Mouse (Mus musculus): ENCODE data around the gene Frmpd2.

The Frmpd2 gene

DNA sequence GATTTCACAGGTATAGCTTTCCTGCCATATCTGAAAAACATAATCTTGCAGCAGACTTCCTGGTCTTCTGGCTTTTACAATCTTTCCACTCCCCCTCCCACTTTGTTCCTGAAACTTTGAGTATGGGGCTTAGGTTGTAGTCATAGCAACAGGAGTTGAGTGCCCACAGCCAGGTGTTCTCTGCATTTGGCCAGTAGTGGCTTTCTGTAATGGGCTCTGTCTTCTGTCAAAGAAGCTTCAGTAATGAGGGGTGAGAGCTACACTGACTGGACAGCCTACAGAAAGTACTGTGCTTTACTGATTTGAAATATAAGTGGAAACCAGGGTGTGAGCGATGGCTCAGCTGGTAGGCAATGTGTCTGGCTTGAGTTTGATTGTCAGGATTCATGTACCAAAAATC lies 37.2 kb downstream of the Frmpd2 start:
- DNase-seq: no peak

- no peak for DNase-seq
Observed at GRCm38 (mm10) chr14:33513877-33514276, 42.4 kb downstream of the Frmpd2 start.

- DNase-seq: peak; percentile 61 to 73
Observed at GRCm38 (mm10) chr14:33514756-33515285, 43.3 kb downstream of the Frmpd2 start.

- peak; percentile 82 to 84 for DNase-seq
Observed at GRCm38 (mm10) chr14:33521538-33521937, 50.0 kb downstream of the Frmpd2 start.

- peak in 1 of 2 experiments; percentile 58 for DNase-seq
Observed at GRCm38 (mm10) chr14:33525272-33525983, 53.9 kb downstream of the Frmpd2 start.

DNA sequence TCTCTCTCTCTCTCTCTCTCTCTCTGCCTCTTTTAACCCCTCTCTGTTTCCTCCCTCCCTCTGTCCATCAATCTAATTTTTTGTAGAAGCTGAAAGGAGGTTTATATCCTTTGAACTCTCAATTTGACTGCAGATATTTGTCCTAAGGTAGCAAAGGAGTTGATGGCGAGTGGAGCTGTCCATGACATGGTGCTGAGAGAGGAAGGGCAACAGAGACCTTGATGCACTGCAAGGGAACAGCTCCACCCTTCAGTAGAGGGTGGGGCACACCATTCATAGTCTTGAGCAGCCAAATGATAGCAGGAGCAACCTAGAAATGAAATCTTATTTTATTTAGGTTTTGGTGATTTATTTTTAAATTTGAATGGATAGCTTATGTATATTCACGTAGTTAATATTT lies 55.1 kb downstream of the Frmpd2 start:
- no peak for DNase-seq

- no peak for DNase-seq
Observed at GRCm38 (mm10) chr14:33527938-33528337, 56.4 kb downstream of the Frmpd2 start.

GRCm38 (mm10) chr14:33531331-33531912 lies 59.9 kb downstream of the Frmpd2 start:
- no peak for DNase-seq

DNA sequence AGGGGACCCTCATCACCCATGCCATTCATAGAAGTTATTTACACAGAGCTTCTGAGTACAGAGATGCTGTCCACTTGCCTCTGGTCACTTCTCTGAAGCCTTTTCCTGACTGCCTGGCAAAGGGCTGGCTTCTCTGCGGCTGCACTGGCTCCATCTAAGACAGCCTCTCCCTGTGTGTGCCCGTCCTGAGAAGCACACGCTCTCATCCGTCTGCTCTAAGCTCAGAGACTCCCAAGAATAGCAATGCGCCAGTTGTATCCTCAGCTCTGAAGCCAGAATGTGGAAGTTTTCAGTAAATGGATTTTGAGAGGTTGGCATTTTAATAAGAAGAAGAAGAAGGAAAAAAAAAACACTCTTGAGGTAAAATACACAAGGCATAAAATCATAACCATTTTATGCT lies 61.3 kb downstream of the Frmpd2 start:
- DNase-seq: no peak

DNA sequence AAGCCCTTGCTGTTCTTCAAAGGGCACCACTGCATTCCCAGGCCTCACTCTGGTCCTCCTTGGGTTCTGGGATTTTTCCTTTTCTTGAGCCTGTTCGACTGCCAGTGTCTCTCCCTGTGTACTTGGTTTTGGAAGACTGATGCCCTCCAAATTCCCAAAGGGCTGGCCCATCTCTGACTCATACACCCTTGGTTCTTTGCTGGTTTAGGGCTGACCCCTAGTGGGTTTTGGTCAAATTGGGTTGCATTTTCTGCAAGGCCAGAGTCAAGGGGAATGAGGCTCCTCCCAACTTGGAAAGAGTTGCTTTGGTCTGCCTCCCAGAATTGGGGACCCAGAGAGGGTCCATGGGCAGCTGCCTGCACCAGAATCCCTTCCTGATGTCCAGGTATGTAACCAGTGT lies 62.0 kb downstream of the Frmpd2 start:
- peak; percentile 59 for DNase-seq

DNA sequence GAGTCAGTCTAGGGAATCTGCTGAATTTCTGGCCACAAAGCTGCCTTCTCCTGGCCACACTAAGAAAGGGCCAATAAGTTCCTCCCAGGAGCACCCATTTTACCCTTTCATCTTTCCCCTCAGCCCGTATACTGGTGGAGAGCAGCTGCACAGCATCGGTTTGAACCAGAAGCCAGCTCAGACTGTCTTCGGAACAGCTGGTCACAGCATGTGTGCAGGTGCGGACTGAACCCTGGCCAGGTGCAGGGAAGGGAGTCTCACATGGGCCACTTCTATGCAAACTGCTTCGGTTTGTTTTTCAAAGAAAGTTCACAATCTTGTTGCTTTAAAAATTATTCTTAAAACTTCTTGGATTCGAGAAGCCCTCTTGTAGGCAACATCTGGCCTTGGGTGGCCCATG lies 63.8 kb downstream of the Frmpd2 start:
- no peak for DNase-seq

DNA sequence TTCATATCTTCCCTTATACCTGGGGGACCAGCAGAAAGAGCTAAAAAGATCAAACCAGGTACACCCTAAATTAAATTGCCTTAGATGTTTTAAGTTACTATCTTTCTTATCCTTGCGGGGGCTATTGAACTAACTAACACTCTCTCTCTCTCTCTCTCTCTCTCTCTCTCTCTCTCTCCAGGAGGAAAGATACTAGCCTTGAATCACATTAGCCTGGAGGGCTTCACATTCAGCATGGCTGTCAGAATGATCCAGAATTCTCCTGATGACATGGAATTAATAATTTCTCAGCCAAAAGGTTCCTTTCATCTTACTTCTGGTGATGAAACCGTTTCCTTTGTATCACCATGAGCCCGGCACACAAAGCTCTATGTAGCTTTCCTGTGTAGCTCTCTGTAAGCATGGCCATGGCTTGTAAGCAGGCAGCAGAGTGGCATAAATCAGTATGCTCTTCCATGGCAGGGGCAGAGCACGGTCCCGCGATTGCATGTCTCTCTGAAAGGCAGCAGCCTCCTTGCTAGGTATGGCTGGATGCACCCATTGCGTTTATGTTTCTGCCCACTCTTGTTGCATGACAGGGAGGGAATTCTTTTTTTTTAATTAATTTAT lies 68.2 kb downstream of the Frmpd2 start:
- no peak for DNase-seq

GRCm38 (mm10) chr14:33545565-33546143 lies 74.2 kb downstream of the Frmpd2 start:
- peak in 1 of 2 experiments; percentile 25 for DNase-seq

DNA sequence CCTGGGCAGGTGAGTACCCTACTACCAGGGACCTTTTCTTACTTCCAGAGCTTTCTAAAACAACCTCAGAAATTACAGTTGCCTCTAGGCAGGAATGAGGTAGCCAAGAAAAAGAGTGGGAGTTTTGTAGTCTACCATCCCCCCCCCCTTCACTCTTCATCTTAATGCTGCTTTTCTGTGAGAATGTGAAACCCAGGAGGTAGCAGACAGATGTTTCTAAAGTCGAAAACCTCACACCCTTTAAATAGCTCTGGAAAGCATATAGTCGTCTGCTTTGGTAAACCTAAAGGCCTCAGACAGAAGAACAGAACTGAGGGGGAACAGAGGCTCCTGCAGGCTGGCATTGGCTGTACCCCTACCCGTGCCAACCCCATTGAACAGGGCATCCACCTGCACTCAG lies 77.2 kb downstream of the Frmpd2 start:
- DNase-seq: no peak

DNA sequence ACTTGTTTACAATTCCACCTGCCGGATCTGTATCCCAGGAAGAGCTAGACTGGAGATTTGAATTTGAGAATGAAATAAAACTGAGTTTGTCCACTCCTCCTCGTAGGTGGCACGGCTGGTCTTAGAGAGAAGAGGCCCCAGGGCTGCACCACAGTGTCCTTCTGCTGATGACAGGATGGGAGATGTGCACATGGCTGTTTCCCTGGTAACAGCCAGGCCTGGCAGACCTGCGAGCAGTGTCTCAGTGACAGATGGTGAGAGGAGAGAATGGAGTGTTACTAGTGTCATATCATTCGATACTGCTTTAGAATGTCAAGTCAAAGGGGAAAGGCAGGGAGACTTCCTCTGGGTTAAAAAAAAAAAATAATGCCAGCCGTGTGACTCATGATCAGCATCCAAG lies 78.4 kb downstream of the Frmpd2 start:
- peak; percentile 80 to 86 for DNase-seq

DNA sequence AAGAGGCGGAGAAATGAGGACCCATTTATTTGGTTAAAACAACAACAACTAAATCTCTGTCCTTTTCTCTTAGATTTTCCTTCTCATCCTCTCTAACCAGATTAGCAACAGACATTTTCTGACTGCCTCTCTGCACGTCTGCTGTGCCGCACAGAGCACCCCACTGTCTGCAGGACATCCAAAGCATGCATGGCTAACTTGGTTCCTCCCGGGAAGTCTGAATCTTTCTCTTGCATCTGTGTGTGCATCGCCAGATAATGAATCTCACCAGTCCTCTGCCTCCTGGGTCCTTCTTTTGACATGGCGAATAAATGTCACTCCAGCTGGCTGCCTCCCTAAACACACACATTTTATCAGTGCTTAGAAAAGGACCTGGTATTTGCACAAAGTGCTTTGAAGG lies 99.2 kb downstream of the Frmpd2 start:
- no peak for DNase-seq

DNA sequence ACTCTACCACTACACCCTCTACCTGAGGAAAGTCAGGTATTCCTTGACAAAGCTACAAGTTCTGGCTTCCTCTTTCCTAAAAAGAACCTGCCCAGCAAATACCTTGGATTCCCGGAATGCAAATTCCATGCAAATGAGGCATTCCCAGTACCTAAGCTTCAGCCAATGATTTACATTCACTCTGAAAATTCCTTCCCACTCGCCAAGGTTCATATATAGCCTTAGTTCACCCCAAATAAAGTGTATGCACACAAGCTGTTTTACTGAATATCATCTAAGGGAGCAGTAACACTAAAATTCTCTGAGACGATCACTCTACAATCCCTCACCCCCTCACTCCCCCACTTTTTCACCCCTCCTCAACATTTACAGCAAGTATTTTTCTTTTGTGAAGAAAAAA lies 102.1 kb downstream of the Frmpd2 start:
- DNase-seq: no peak

- peak; percentile 31 to 46 for DNase-seq
Observed at GRCm38 (mm10) chr14:33579771-33580484, 108.4 kb downstream of the Frmpd2 start.

- DNase-seq: peak; percentile 18 to 24
Observed at GRCm38 (mm10) chr14:33588951-33589350, 117.5 kb downstream of the Frmpd2 start, which contains the start of gene Ptpn20. Gene Ptpn20 (plus strand): TSS chr14:33589207.

GRCm38 (mm10) chr14:33598376-33599130 lies 127.1 kb downstream of the Frmpd2 start:
- DNase-seq: peak; percentile 54 to 60

DNA sequence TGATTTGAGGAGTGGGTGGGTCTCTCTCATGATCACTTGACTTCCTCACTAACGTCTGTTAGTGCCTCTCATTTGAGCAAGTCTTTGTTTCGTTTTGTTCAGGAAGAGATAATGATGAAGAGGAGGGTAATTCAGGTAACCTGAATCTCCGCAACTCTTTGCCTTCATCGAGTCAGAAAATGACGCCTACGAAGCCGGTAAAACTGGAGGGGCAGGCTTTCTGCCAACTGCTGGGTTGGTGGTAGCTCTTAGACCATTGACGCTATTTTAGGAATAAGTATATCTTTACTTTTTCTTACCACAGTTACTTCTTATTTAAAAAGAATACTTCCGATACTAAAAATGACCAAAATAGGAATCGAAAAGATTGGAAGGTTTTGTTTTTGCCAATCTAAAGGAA lies 135.9 kb downstream of the Frmpd2 start:
- DNase-seq: no peak
